Mouse (Mus musculus): ENCODE data around the gene Hic2.

Hic2 gene

GRCm38 (mm10) chr16:17233702-17234498 lies 528 bp downstream of the Hic2 start:
- no peak for DNase-seq (ENCODE audit: low spot score in 2 of 2)

- no peak for DNase-seq (ENCODE audit: low spot score in 2 of 2)
Observed at GRCm38 (mm10) chr16:17234499-17234895, 1.1 kb downstream of the Hic2 start.

GRCm38 (mm10) chr16:17234916-17235665 lies 1.7 kb downstream of the Hic2 start:
- no peak for DNase-seq (ENCODE audit: low spot score in 2 of 2)

DNA sequence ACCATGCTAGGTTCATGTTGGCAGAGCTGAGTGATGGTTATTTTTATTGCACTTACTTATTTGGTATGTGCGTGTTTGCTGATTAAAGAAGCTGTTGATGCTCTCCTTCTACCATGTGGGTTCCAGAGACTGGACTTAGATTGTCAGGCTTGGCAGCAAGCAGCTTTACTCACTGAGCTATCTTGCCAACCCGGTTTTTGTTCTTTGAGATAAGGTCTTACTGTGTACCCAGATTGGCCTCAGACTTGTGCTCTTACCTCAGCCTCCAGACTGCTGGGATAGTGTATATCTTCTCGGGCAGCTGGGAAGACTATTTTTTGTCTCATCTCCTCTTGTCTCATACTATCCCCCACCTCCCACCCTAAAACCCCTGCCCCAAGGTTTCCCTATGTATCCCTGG lies 4.3 kb downstream of the Hic2 start:
- DNase-seq (ENCODE audit: low spot score in 2 of 2) = no peak

DNA sequence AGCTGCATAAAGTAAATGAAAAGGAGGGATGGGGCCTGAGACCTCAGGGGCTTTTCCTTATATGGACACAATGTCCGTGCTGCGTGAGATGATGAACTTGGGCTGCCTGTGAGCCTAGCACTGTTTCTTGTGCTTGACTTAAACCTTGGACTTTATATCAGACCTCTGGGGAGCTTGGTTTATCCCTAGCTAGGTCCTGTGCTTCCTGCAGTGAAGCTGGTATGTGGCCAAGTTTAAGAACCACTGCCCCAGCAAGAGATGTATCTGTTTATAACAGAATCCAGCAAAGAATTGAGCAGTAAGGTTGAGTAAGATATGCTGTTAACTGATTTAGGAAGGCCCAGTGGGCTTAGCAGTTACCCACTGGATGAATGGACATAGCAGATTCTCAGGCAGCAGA lies 6.0 kb downstream of the Hic2 start:
- DNase-seq (ENCODE audit: low spot score in 2 of 2) = no peak

DNA sequence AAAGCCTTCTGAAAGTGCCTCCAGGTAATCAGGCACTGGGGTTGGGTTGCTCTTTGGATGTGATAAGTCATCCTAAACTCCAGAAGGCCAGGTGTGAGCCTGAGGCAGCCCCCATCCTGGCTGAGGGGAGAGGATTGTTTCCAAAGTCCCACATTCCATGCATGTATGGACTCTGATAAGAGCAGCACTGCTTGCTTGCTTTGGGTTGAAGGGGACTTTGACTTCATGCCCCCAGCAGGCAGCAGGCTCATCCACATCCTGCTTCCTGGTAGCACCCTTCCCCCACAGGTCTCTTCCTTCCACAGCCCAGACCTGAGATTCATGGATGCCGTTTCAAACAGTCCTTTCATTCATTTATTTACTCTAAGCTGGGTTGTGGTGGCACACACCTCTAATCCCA lies 10.4 kb downstream of the Hic2 start:
- no peak for DNase-seq (ENCODE audit: low spot score in 2 of 2)

GRCm38 (mm10) chr16:17244996-17245395 lies 11.6 kb downstream of the Hic2 start:
- no peak for DNase-seq (ENCODE audit: low spot score in 2 of 2)

GRCm38 (mm10) chr16:17247727-17248126 lies 14.4 kb downstream of the Hic2 start:
- no peak for DNase-seq (ENCODE audit: low spot score in 2 of 2)

- no peak for DNase-seq (ENCODE audit: low spot score in 2 of 2)
Observed at GRCm38 (mm10) chr16:17249135-17249534, 15.8 kb downstream of the Hic2 start.

DNA sequence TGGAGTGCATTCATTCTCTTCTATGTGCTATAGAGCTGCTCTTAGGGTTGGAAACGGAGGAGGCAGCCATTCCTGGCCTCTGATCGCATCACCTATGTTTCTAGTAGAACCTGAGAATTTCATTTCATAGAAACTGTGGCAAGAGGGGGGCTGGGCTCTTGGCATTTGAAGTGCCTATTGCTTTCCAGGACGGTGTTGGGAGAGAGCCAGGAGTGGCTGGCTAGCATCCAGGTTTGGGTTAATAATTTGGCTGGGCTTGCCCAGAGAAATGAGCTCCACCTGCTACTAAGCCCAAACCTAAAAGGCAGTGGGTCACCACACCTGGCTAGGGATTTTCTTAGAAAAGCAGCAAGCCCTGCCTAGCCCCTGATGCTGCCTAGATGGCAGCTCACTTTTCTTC lies 18.2 kb downstream of the Hic2 start:
- DNase-seq (ENCODE audit: low spot score in 2 of 2) = no peak

DNA sequence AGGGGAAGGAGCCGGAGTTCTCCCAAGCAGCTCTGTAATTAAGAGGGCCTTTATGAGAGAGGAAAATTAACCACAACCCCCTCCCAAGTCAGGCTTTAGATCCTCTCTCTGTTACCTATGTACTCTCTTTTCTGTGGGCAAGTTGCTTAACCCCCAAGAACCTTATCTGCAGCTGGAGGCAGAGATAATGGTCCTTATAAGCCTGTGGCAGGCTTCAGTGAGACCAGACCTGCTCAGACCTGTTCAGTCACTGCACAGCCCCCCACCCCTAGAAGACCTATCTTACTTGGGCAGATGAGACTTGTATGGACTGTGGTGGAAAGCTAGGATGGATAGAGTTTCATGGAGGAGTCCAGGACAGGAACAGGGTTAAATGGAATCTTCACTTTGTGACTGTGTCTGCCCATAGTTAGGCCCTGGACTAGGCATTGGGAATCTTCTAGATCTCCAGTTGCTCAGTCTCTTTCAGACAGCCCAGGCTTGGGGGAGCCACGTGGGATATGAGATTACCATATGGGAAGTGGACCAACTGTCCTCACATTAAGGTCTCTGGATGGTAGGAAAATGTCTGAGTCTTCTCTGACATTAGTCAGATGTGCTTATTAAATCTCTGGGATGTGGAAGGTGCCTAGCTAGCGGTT lies 18.8 kb downstream of the Hic2 start:
- no peak for DNase-seq (ENCODE audit: low spot score in 2 of 2)

DNA sequence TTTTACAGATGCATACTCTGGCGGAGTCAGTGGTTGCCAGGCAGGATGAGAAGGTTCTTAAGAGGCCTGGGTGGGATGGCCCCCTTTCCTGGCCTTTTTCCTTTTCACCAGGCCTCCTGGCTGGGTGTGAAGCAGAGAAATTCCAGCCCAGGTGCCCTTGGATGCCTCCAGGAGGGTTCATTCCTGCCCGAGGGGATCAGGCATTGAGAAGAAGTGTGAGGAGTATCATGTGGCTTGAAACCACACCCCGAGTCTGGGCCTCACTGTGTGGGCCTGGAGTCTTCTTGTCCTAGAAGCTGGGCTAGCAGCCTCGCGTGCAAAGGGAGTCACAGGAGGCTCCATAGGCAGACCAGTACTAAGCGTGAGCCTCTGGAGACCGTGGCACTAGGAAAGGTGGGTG lies 19.5 kb downstream of the Hic2 start:
- no peak for DNase-seq (ENCODE audit: low spot score in 2 of 2)

GRCm38 (mm10) chr16:17254005-17254597 lies 20.7 kb downstream of the Hic2 start:
- DNase-seq (ENCODE audit: low spot score in 2 of 2) = no peak

- no peak for DNase-seq (ENCODE audit: low spot score in 2 of 2)
Observed at GRCm38 (mm10) chr16:17255270-17255669, 21.9 kb downstream of the Hic2 start.

DNA sequence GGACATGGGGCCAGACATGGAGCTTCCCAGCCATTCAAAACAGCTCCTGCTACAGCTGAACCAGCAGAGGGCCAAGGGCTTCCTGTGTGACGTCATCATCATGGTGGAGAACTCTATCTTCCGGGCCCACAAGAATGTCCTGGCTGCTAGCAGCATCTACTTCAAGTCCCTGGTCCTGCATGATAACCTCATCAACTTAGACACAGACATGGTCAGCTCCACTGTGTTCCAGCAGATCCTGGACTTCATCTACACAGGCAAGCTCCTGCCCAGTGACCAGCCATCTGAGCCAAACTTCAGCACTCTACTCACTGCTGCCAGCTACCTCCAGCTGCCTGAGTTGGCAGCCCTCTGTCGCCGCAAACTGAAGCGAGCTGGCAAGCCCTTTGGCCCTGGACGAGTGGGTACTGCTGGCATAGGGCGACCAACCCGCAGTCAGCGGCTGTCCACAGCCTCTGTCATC lies 24.0 kb downstream of the Hic2 start:
- no peak for DNase-seq (ENCODE audit: low spot score in 2 of 2)

DNA sequence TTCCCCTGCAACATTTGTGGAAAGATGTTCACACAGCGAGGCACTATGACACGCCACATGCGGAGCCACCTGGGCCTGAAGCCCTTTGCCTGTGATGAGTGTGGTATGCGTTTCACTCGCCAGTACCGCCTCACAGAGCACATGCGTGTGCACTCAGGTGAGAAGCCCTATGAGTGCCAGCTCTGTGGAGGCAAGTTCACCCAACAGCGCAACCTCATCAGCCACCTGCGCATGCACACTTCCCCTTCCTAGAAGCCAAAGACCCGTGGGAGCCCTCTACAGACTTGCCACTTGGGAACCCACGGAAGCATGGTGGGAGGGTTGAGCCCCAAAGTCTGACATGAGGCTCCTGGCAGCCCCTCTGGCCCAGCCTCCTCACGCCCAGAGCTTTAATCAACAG lies 25.5 kb downstream of the Hic2 start:
- DNase-seq (ENCODE audit: low spot score in 2 of 2) = no peak

GRCm38 (mm10) chr16:17261341-17261740 lies 28.0 kb downstream of the Hic2 start:
- DNase-seq (ENCODE audit: low spot score in 2 of 2) = no peak

DNA sequence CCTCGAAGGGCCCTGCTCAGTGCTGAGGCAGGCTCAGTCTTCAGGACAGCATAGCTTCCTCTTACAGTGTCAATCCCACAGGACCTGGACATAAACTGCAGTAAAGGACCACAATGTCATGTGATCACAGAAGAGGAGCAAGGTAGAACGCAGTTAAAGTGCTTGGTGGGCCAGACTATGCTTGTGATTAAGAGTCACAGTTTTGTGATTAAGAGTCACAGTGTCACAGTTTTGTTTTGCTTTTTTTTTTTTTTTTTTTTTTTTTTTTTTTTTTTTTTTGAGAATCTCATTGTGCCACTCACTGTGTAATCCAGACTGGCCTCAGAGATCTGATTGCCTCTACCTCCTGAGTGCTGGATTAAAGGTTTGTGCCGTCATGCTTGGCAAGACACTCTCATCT lies 32.7 kb downstream of the Hic2 start:
- DNase-seq (ENCODE audit: low spot score in 2 of 2) = no peak

- DNase-seq (ENCODE audit: low spot score in 2 of 2) = no peak
Observed at GRCm38 (mm10) chr16:17267937-17268336, 34.6 kb downstream of the Hic2 start.

DNA sequence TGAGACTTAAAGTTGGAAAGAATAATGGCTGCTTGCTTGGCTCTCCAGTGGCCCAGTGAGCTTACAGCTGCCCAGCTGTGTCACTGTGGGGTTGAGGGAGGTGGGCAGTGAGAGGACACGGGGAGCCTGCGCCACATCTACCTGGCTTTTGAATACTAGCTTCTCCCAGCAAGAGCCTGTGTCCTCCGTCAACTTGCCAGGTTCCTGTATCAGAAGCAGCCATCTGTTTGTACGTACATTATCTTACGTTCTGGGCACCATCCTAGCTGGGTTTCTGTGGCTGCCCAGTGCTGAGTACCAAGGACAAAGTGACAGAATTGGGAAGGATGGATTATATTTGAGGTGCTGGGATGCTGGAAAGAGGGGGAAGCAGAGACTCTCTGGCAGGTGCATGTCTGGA lies 36.5 kb downstream of the Hic2 start:
- DNase-seq (ENCODE audit: low spot score in 2 of 2) = no peak

DNA sequence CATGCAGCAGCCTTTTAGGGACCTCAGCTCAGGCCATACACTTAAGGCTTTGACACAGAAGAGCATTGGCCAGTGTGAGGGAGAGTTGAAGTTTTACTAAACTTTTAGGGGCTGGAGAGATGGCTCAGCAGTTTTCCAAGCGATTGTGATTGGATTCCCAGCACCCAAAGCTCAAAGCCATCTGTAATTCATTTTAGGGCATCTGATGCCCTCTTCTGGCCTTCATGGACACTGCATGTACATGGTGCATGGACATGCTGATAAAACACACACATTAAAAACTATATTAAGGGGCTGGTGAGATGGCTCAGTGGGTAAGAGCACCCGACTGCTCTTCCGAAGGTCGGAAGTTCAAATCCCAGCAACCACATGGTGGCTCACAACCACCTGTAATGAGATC lies 37.8 kb downstream of the Hic2 start:
- peak in 1 of 2 experiments; percentile 31 for DNase-seq (ENCODE audit: low spot score in 2 of 2)

GRCm38 (mm10) chr16:17271856-17272255 lies 38.5 kb downstream of the Hic2 start:
- DNase-seq (ENCODE audit: low spot score in 2 of 2) = no peak
